Mouse (Mus musculus): ENCODE measurements at regions not wholly inside any gene's neighbourhood (a gene's known extent, or its start where the extent isn't known, plus 50 kb on each side); places are given as distances from the start of the nearest gene placed in this dataset.
"Not testable (repeated sequence)": the region's sequence is repeated elsewhere in the genome, so short reads cannot be mapped to it uniquely, and the experiment has no call there.

DNA sequence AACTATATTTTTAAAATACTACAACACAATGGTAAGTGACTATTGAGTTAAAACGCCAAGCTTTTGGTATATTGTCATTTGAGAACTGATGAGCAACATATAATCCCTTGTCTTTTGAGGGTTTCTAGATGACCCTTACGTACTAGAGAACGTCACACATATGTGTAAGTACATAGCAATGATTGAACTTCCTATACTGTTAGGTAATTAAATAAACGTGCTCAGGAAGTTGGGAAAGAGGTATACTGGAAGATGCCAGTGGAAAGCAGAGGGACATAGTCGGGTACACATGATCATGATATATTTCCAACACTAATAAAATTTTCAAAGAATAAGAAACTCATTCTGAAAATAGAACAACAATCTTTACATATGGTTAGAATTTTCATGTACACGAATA is 914.6 kb upstream of the Zfp386 start:
- not testable (repeated sequence) for TF ChIP-seq POLR2A (IDR thresholded peaks at IDR 0.05; ENCODE audit: extremely low read depth, insufficient read depth, low read length); CTCF (IDR thresholded peaks at IDR 0.05; ENCODE audit: low read depth, low read length)
